Mouse (Mus musculus) urinary bladder, adult 2 months (tissue): Measurements from ENCODE around the gene Slc35g2. TPM values are rescaled to one million over a fixed set of nuclear protein-coding genes. Genes with fewer than 3 reads are reported as not detected.

Experiments used
- DNase-seq: peaks from one replicate; pipeline ENCODE4 v3.0.0; 2022; ENCODE audit warnings: low spot score
- polyA plus RNA-seq: library from polyadenylated mRNA; depleted of rRNA; stranded (reverse); fragments of >200 nt; gene quantifications from 2 replicates; pipeline ENCODE4 v1.2.3, GENCODE M21; 2012; rRNA removed

The Slc35g2 gene
- 3.7 and 4.1 TPM in 2 replicates for polyA plus RNA-seq

DNA sequence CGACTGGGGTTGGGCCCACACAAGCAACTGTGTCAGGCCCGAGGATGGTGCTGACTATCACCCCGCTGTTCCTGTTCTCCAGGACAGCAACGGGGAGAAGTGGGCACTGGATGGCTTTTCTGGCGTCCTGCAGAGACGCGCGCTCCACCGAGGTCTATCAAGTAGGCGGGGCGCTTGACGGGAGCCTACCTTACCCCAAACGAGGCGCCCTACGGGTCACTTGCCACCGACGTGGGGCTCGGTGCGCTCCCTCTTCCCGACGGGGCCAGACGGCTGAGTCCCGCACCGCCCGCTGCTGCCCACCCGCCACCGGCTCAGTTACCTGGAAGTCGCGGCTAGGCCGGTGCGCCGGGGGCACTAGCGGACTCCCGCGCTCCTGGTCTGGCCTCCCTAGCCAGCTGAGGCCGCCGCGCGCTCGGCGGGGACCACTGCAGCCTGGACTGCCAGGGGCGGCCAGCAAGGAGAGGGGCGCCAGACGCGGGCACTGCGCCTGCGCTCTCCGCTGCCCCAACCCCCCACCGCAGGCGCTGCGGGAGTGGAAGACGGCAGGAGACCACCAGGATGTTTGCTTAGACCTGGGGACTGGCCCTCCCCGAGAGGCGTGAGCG, at the start of gene Slc35g2:
Gene Slc35g2 (minus strand): TSS at position 465 of the 608 bp plus-strand sequence.
- peak; percentile 43 for DNase-seq

DNA sequence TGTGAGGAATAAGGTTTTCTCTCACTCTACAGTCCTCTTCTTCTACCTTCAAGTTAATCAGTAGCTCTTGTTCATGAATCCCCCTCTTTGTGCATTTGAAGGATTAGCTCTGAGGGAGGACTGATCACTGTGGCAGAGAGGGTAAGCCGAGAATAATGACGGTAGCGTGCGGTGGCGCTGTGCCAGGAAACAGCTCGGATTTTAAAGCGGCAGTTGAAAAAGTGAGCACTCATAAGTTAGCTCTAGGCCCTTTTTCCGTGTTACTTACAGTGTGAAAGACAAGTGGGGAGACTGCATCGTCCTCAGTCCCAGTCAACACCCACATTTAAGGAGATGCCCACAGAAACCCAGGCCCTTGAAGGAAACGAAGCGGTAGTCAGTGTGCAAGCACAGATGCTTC, 46.1 kb upstream of the Slc35g2 start:
- no peak for DNase-seq

- no peak for DNase-seq
These were observed 42.7 kb upstream of the Slc35g2 start for GRCm38 (mm10) chr9:100613501-100614071.

DNA sequence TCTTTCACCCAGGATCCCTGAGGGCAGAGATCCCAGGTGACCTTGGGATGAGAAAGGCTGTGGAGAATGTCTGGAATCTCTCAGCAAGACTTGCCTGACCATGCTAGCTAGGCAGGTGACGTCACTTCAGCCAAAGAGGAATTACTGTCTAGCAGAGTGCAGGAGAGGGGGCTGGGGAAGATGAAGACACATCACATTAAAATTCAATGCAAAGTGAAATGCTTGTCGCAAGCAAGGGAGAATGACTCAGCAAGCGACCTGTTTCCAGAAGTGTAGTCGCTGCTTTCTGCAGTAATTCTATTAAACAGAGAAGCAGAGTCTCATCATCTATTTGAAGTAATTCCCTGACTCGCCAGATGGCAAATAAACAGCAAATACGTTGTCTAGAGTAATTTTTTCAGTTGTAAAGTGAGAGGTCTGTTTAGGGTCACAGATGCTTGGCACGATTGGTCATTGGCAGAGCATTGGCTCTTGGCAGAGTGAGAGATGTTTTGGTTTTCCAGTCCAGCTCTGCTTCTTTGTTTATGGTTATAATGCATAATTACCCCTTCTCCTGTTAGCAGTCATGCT, 35.2 kb upstream of the Slc35g2 start:
- no peak for DNase-seq

DNA sequence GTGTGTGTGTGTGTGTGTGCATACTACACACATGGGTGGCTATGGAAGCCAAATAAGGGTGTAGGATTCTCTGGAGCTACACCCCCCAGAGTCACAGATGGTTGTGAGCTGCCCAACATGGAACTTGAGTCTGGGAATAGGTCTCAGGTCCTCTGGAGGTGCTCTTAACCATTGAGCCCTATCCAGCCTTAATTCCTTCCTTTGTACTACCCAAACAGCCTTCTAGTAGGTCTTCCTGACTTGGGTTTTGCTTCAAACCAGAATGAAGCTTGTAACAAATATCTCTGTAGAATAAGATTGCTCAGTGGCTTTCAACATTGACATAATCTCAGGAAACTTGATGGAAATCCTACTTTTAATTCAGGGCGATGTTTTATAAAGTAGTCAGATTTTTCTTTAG, 34.6 kb upstream of the Slc35g2 start:
- DNase-seq = no peak

GRCm38 (mm10) chr9:100603156-100603555, 32.3 kb upstream of the Slc35g2 start:
- no peak for DNase-seq

DNA sequence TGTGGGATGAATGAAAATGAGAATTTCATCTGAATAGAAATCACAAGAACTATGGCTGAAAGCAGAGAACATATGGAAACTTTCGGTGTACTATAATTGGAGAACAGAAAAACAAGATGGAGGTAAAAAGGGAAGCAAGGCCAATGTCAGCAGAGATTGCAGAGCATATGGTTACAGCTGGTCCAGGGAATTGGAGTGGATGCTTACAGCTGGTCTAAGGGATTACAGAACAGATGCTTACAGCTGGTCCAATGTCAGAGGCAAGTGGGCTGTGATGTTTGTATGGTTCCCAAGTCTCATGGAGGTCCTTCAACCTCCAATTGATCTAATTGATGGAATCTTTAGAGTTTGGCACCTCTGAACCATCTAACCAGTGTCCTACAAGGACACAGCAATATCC, 31.2 kb upstream of the Slc35g2 start:
- DNase-seq = no peak

DNA sequence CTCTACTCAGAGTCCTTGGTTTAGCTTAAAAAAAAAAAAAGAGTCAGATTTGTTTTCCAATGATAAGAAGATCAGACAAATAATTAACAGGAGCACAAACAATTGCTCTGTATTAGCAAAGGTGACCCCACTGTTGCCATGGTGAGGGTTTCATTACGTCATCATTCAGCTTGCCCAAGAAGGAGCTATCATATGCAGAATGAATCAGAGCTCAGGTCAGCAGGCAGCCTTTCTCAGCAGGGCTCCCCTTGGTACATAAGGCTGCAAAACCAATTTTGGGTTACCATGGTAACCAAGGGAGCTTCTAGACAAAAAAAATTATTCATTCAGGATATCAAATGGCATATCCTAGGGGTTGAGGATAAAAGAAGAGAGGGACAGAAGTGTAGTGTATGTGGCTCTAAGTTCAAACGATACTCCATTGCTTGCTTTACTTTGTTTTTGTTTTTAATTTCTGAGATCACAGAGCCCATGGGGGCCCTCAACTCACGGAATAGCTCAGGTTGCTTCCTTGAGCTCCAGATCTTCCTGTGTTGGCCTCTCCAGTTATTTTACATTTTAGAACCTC, 29.0 kb upstream of the Slc35g2 start:
- no peak for DNase-seq

- DNase-seq = no peak
These were observed 26.7 kb upstream of the Slc35g2 start, which contains the start of gene Stag1 for GRCm38 (mm10) chr9:100597546-100597945. Gene Stag1, plus strand, starts transcription at chr9:100597798.

GRCm38 (mm10) chr9:100596317-100596716, 25.4 kb upstream of the Slc35g2 start:
- no peak for DNase-seq

DNA sequence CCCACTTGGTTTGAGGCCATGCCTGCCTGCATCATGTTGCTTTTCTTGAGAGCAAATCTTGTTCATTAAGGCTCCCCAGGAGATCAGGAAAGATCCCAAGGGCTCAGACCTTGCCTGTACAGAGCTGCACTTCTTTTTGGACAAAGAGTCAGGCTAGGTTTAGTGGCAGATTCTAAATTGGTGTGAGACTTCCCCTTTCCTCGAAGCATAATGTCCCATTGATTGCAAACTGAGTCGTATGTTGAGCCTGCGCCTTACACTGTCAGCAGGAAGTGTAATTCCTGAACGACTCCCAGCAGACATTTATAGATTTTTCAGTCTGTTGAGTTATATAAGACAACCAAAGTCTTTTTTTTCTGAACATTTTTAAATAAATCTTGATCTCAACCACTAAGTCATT, 19.6 kb upstream of the Slc35g2 start:
- DNase-seq = no peak

DNA sequence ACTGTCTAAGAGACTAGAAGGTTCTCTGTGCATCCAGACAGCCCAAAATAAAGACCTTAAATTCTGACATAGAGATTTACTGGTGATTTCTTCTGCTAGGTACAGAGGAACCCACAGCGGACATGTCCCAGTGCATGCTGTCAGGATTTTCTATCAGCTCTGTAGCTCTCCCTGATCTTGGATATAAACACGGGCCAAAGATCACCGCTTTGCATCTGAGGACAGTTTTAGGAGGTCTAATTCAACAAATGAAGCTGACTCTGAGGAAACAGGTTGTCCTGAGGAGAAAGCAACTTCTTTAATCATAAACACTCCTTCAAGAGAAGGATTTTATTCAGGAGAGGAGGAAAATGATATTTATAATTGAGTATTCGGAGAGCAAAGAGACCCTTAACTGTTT, 13.1 kb upstream of the Slc35g2 start:
- no peak for DNase-seq

DNA sequence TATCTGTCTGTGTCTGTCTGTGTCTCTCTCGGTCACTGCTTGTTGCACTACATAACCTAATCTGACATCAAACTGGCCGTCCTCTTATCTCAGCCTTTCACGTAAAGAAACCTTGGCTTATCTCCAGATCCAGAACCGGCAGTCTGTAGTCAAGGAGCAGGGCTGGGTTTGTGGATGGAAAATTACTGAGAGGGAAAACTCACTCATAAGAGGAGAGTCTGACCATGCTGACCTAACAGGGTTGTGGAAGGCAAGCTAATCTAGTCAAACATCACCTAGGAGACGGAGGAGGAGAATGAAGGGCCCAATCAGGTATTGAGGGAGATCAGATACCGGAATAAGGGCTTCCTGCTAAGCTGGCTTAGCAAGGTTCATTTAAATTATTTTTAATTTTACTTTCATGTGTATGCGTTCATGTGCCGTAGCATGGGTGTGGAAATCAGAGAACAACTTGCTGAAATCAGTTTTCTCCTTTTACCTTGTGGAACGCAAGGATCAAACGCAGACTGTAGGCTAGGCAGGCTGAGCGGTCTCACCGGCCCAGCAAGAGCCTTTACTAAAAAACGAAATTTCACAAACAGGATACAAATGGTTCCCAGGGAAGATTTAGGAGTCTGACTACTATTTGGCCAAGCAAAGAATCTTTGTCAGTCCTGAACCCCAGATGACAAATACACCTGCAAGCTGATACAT, 12.1 kb upstream of the Slc35g2 start:
- DNase-seq = no peak

GRCm38 (mm10) chr9:100581543-100582492, 10.9 kb upstream of the Slc35g2 start:
- DNase-seq = no peak

- DNase-seq = no peak
These were observed 9.4 kb upstream of the Slc35g2 start for GRCm38 (mm10) chr9:100580196-100580740.

DNA sequence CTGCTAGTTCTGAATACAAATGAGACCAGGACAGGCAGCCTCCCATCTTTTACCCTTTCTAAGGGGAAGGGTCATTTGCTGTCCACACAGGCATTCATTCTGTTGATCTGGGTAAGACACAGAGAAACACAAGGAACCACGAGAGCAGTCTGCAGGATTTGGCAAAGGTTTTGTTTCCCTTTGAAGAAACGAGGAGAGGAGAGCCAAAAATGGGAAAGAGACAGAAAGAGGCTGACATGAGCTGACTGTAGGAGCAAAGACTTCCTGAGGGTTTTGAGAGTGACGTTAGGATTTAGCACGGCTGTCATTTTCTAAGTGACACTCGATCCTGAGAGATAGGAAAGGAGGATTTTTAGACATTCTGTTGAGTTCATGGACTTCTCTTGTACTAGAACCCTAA, 3.1 kb upstream of the Slc35g2 start:
- DNase-seq = no peak

DNA sequence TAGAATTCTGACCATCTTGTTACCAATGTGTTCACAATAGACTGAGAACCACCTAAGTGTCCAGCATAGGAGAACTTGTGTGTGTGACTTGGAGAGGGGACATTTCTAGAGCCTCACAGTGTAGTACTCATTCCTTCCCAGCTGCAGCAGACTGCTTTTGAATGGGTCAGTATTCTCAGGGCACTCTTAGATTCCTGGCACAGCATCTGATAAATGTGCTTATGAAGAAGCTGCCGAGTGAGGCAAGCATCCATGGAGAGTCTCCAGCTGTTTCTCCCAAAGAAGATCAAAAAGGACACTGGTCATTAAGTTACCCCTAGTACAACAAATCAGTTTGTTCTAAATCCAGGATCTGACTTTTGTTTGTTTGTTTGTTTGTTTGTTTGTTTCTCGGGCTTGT, 2.4 kb upstream of the Slc35g2 start:
- no peak for DNase-seq

DNA sequence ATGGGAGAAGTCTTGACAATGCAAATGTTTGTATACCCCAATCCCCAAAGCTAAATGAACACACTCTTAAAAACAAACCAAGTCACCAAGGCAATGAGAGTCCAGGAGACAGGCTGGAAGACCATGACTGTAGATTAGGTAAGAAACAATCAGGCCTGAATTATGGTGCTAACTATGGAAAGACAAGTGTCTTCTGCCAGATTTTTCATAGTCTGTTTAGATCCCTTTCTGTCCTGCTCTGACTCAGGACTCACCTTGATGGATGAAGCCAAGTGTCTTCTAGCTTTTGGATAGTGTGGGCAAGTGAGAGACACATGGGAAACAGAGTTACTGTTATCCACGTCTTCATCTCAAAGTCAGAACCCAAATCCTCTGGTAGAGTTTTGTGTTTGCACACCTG, 621 bp upstream of the Slc35g2 start:
- no peak for DNase-seq

GRCm38 (mm10) chr9:100569798-100570625, 878 bp downstream of the Slc35g2 start:
- DNase-seq = no peak

GRCm38 (mm10) chr9:100560251-100560890, 10.5 kb downstream of the Slc35g2 start:
- no peak for DNase-seq
